Mouse (Mus musculus): Measurements from ENCODE around the gene Shank3. TPM values are rescaled to one million over a fixed set of nuclear protein-coding genes. Genes with fewer than 3 reads are reported as not detected.

Shank3 gene
- polyA plus RNA-seq, 1 experiment from 2014 or later, result 1.0 TPM

- Histone ChIP-seq H3K27ac (no peak overlapping the region), H3K27me3 (ENCODE audit: insufficient read depth, low read length) (no peaks in the 10 kb centered on the region), H3K4me1 (replicated peaks; ENCODE audit: insufficient read depth, low read length) (no peaks in the 10 kb centered on the region), H3K4me3 (replicated peaks; ENCODE audit: low read depth, low read length) (no peak overlapping the region), H3K36me3 (ENCODE audit: insufficient read depth, low read length) (no peaks in the 10 kb centered on the region), H3K9ac (ENCODE audit: low read depth, low read length) (no peak overlapping the region), H3K9me3 (replicated peaks; ENCODE audit: low read length) (no peaks in the 10 kb centered on the region), H3K4me2 (ENCODE audit: low read length) (no peak overlapping the region)
- DNase-seq (ENCODE audit: low spot score), result no peak
- 84% methylated on average over 12 of the region's 12 CpGs for WGBS
- ATAC-seq (replicated peaks; ENCODE audit: low FRiP score, low read depth), result no peak
- TF ChIP-seq CTCF (IDR thresholded peaks at IDR 0.05; ENCODE audit: low read depth), result no peak
These were observed 11.2 kb upstream of the Shank3 start for GRCm38 (mm10) chr15:89488182-89488581.

- H3K27me3 ChIP-seq (ENCODE audit: insufficient read depth, low read length), result no peaks in the 10 kb centered on the region
- H3K4me1 ChIP-seq (replicated peaks; ENCODE audit: insufficient read depth, low read length), result no peaks in the 10 kb centered on the region
- no peak overlapping the region for H3K4me2 ChIP-seq (ENCODE audit: low read length)
- H3K4me3 ChIP-seq (replicated peaks; ENCODE audit: low read depth, low read length), result no peak overlapping the region
- TF ChIP-seq CTCF (IDR thresholded peaks at IDR 0.05; ENCODE audit: low read depth), result no peak
- no peaks in the 10 kb centered on the region for H3K36me3 ChIP-seq (ENCODE audit: insufficient read depth, low read length)
- H3K27ac ChIP-seq, result no peak overlapping the region
- H3K9me3 ChIP-seq (replicated peaks; ENCODE audit: low read length), result no peaks in the 10 kb centered on the region
- ATAC-seq (replicated peaks; ENCODE audit: low FRiP score, low read depth), result no peak
- 43% methylated on average over 14 of the region's 14 CpGs for WGBS
- H3K9ac ChIP-seq (ENCODE audit: low read depth, low read length), result no peak overlapping the region
- no peak for DNase-seq (ENCODE audit: low spot score)
These were observed 10.8 kb upstream of the Shank3 start for GRCm38 (mm10) chr15:89488611-89489117.

- Histone ChIP-seq H3K9me3 (replicated peaks; ENCODE audit: low read length) (no peaks in the 10 kb centered on the region), H3K4me1 (replicated peaks; ENCODE audit: insufficient read depth, low read length) (no peaks in the 10 kb centered on the region; the same call in 1 of the 2 replicates), H3K4me2 (ENCODE audit: low read length) (no peak overlapping the region), H3K9ac (ENCODE audit: low read depth, low read length) (no peak overlapping the region), H3K36me3 (ENCODE audit: insufficient read depth, low read length) (no peaks in the 10 kb centered on the region), H3K27ac (no peak overlapping the region), H3K27me3 (ENCODE audit: insufficient read depth, low read length) (peaks cover 6% of the 10 kb centered on the region; the same call in 1 of the 2 replicates), H3K4me3 (replicated peaks; ENCODE audit: low read depth, low read length) (no peak overlapping the region)
- whole genome bisulfite sequencing, result 76% methylated on average over 4 of the region's 4 CpGs
- no peak for ATAC-seq (replicated peaks; ENCODE audit: low FRiP score, low read depth)
- TF ChIP-seq CTCF (IDR thresholded peaks at IDR 0.05; ENCODE audit: low read depth), result peak; percentile 45; the same call in 1 of the 2 replicates
- no peak for DNase-seq (ENCODE audit: low spot score)
These were observed 4.5 kb upstream of the Shank3 start for GRCm38 (mm10) chr15:89494970-89495369.

DNA sequence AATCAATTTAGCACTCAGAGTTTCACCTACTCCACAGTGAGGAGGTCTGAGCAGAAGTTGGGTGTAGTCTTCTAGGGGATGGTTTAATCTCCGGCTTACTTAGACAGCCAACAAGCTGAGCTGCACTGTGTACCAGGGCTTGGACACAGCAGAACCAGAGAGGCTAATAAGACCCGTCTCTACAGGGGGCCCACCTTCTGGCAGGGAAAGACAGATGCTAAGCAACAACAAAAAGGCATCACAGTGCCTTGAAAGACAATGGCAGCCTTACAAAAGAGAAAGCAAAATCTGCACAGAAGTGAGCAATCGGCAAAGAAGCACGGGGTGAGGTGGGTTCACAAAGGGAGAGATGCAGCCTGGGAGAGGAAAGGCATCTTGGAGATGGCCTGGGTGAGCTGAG is 3.3 kb upstream of the Shank3 start:
- no peak overlapping the region for H3K4me3 ChIP-seq (replicated peaks; ENCODE audit: low read depth, low read length)
- no peak overlapping the region for H3K4me2 ChIP-seq (ENCODE audit: low read length)
- ATAC-seq (replicated peaks; ENCODE audit: low FRiP score, low read depth) (no peak), DNase-seq (ENCODE audit: low spot score) (no peak)
- no peak for TF ChIP-seq CTCF (IDR thresholded peaks at IDR 0.05; ENCODE audit: low read depth)
- peaks cover 6% of the 10 kb centered on the region; the same call in 1 of the 2 replicates for H3K27me3 ChIP-seq (ENCODE audit: insufficient read depth, low read length)
- no peak overlapping the region for H3K9ac ChIP-seq (ENCODE audit: low read depth, low read length)
- no peaks in the 10 kb centered on the region for H3K9me3 ChIP-seq (replicated peaks; ENCODE audit: low read length)
- no peaks in the 10 kb centered on the region for H3K36me3 ChIP-seq (ENCODE audit: insufficient read depth, low read length)
- 0 out of 2 replicates have a peak overlapping the region, but pooled peaks have one; percentile 57 for H3K27ac ChIP-seq
- WGBS, result 69% methylated on average over 4 of the region's 4 CpGs
- no peaks in the 10 kb centered on the region; the same call in 1 of the 2 replicates for H3K4me1 ChIP-seq (replicated peaks; ENCODE audit: insufficient read depth, low read length)

DNA sequence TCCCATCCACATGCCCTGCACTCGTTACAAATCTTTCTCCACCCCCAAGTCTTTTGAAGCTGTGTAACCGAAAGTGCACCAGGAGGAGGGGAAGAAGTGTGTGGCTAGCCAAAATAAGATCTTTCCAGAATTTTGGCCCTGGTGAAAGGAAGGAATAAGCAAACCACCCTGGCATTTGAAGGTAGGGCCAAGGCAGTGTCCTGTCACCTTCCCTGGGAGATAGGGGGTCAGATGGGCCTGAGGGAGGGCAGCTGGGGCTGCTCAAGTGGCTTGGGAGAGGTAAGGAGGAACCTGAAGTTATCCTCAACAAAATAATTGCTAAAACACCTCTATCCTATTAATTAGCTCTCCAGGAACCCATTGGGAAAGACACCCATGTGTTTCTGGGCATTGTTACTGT is 2.6 kb upstream of the Shank3 start:
- Histone ChIP-seq H3K9ac (ENCODE audit: low read depth, low read length) (no peak overlapping the region), H3K4me3 (replicated peaks; ENCODE audit: low read depth, low read length) (no peak overlapping the region), H3K27me3 (ENCODE audit: insufficient read depth, low read length) (peaks cover 6% of the 10 kb centered on the region; the same call in 1 of the 2 replicates), H3K4me2 (ENCODE audit: low read length) (no peak overlapping the region), H3K9me3 (replicated peaks; ENCODE audit: low read length) (no peaks in the 10 kb centered on the region), H3K27ac (peak overlapping the region; percentile 57), H3K4me1 (replicated peaks; ENCODE audit: insufficient read depth, low read length) (no peaks in the 10 kb centered on the region; the same call in 1 of the 2 replicates), H3K36me3 (ENCODE audit: insufficient read depth, low read length) (no peaks in the 10 kb centered on the region)
- no peak for ATAC-seq (replicated peaks; ENCODE audit: low FRiP score, low read depth)
- 34% methylated on average over 2 of the region's 2 CpGs for WGBS
- no peak for TF ChIP-seq CTCF (IDR thresholded peaks at IDR 0.05; ENCODE audit: low read depth)
- DNase-seq (ENCODE audit: low spot score), result no peak

GRCm38 (mm10) chr15:89497391-89498048 is 1.9 kb upstream of the Shank3 start:
- peak overlapping the region; percentile 73 for H3K27ac ChIP-seq
- H3K9ac ChIP-seq (ENCODE audit: low read depth, low read length), result no peak overlapping the region
- no peaks in the 10 kb centered on the region for H3K36me3 ChIP-seq (ENCODE audit: insufficient read depth, low read length)
- TF ChIP-seq CTCF (IDR thresholded peaks at IDR 0.05; ENCODE audit: low read depth), result no peak
- 29% methylated on average over 4 of the region's 4 CpGs for WGBS
- peaks cover 6% of the 10 kb centered on the region; the same call in 1 of the 2 replicates for H3K27me3 ChIP-seq (ENCODE audit: insufficient read depth, low read length)
- H3K9me3 ChIP-seq (replicated peaks; ENCODE audit: low read length), result no peaks in the 10 kb centered on the region
- H3K4me2 ChIP-seq (ENCODE audit: low read length), result no peak overlapping the region
- peak overlapping the region; percentile 77 for H3K4me3 ChIP-seq (replicated peaks; ENCODE audit: low read depth, low read length)
- DNase-seq (ENCODE audit: low spot score) (peak; percentile 64), ATAC-seq (replicated peaks; ENCODE audit: low FRiP score, low read depth) (no peak; the same call in 1 of the 2 replicates)
- no peaks in the 10 kb centered on the region; the same call in 1 of the 2 replicates for H3K4me1 ChIP-seq (replicated peaks; ENCODE audit: insufficient read depth, low read length)

Measured in kidney, postnatal 0 days (tissue).